Comparison of ENCODE assay signal across 19 mouse cellular contexts in the genomic region with DNA sequence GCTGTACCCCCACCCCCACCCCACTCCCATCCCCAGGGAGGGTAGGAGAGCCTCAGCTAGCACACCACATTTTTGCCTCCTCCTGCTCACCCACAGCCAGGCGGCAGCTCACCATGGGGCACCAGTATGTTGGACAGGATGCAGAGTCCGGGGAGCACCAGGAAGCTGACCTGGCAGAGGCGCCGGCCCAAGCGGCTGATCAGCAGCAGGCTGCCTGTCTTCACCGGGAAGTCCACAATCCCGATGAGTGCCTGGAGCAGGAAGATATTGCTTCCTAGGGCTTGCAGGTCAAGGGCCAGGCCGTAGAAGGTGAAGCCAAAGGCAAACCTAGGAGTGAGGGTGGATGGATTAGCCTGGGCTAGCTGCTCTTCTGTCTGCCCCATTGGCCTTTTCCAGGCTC. TPM values are rescaled to one million over a fixed set of nuclear protein-coding genes. Genes with fewer than 3 reads are reported as not detected.
DNase-seq lines count a peak whose midpoint lies in the region.
"Had no signal": no experiment of that assay in that cellular context is flagged by ENCODE, and none has a peak within 500 bp of the region (broad histone marks: within the 10 kb centered on the region; RNA-seq: fewer than 3 reads in every experiment).

No protein-coding gene starts in this region.

- peak; percentile 62 for DNase-seq in cerebellum, adult 8-10 months
- no peak for DNase-seq in cerebellum, postnatal 4 days (ENCODE audit: low spot score in 2 of 2)
- DNase-seq in kidney, adult 8-10 months, result peak; percentile 19 to 39
- no peak for DNase-seq in kidney, postnatal 14 days
- peak; percentile 13 for DNase-seq in right cerebral cortex, postnatal 14 days
- DNase-seq in right cerebral cortex, adult 18-20 months, result no peak
- DNase-seq in adrenal gland, postnatal 4 days (ENCODE audit: low spot score in 2 of 2), result no peak
- DNase-seq: adrenal gland, adult 8-10 months; B cell, adult 2 months; heart, adult 2 months; heart, postnatal 4 days; kidney, adult 18-20 months; kidney, postnatal 10 days; right cerebral cortex, postnatal 25 days; thymus, postnatal 14 days had no signal

RNA-seq across cellular contexts. Expression of gene Slc22a12, which starts 5.3 kb away (rescaled TPM):
- total RNA-seq in adrenal gland, postnatal 4 days (2021), result 10 to 100 TPM in 1 of 2 experiments, under 1 TPM in 1; 0.37 to 10.1 TPM
- total RNA-seq: gastrocnemius, adult 8-10 months; gastrocnemius, postnatal 4 days; heart, adult 2 months; heart, postnatal 4 days; megakaryocyte progenitor cell, adult 5-6 weeks; monocyte, adult 5-6 weeks had no signal

Comparison
In these comparisons a context has a peak if more than half of its experiments do, and no peak if none do; other contexts are left out.
1. DNase-seq: peak in cerebellum, adult 8-10 months (single experiment), kidney, adult 8-10 months (2 of 2) and right cerebral cortex, postnatal 14 days (single experiment); none in cerebellum, postnatal 4 days (0 of 2), kidney, postnatal 14 days (single experiment), right cerebral cortex, adult 18-20 months (single experiment) and adrenal gland, postnatal 4 days (0 of 2).